Mouse (Mus musculus): ENCODE data around the gene BC035044. TPM values are rescaled to one million over a fixed set of nuclear protein-coding genes. Genes with fewer than 3 reads are reported as not detected.
A peak's percentile ranks its signal among the peaks of the same experiment; 100 is the strongest.

BC035044 gene
- polyA plus RNA-seq, 1 experiment from 2014 or later, result 0.59 TPM

DNA sequence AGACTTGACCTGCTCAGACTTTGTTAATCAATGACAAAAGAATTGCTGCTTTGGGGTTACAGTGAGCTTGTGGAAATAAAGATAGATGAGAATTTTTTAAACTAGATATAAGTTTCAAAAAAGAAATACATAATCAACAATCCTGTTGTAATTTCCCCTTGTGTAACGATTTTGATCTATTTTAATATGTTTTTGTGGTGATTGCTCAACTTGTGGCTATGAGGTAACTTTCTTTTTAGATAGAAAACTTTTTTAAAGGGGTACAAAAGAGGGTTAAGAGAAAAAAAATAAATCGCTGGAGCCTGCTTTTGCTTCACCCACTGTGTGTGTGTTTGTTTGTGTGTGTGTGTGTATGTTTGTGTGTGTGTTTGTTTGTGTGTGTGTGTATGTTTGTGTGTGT, 39.8 kb downstream of the BC035044 start:
- ATAC-seq (ENCODE audit: low FRiP score, low TSS enrichment), result no peak
- H3K9ac ChIP-seq (ENCODE audit: low read length), result no peak overlapping the region
- H3K36me3 ChIP-seq (ENCODE audit: control insufficient read depth, insufficient read depth, low read length), result no peaks in the 10 kb centered on the region
- no peak overlapping the region for H3K4me2 ChIP-seq (replicated peaks; ENCODE audit: low read depth)
- no peak overlapping the region for H3K4me3 ChIP-seq (ENCODE audit: low read depth, low read length)
- no peaks in the 10 kb centered on the region for H3K27me3 ChIP-seq (ENCODE audit: control insufficient read depth, insufficient read depth, low read length)
- no peaks in the 10 kb centered on the region for H3K4me1 ChIP-seq (replicated peaks; ENCODE audit: control insufficient read depth, insufficient read depth)
- 73% methylated on average over 2 of the region's 2 CpGs for WGBS
- H3K9me3 ChIP-seq (ENCODE audit: control insufficient read depth, low read length), result no peaks in the 10 kb centered on the region
- no peak overlapping the region for H3K27ac ChIP-seq (replicated peaks)
- DNase-seq (ENCODE audit: low spot score), result no peak
- TF ChIP-seq EP300 (optimal IDR thresholded peaks at IDR 0.05) (no peak), CTCF (IDR thresholded peaks at IDR 0.05; ENCODE audit: low read depth) (no peak)

DNA sequence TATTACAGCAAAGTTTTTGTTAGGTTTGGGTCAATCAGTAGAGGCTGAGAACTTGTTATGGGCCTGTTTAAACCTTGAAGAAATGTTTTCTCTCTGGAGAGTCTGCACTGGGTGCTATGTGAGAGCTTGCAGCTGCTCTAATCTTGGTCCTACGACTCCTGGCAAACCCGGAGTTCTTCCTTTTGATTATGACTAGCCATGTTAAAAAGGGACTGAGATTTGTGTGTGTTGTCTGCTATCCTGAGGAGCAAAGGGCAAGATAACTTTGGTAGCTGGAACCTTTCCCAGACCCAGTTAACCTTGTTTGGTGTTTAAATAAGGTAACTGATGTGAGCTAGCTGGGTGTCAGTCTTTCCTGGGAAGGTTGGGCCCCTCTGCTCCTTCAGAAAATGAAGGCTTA, 40.3 kb downstream of the BC035044 start:
- no peak overlapping the region for H3K4me2 ChIP-seq (replicated peaks; ENCODE audit: low read depth)
- no peak overlapping the region for H3K9ac ChIP-seq (ENCODE audit: low read length)
- H3K27me3 ChIP-seq (ENCODE audit: control insufficient read depth, insufficient read depth, low read length), result no peaks in the 10 kb centered on the region
- ATAC-seq (ENCODE audit: low FRiP score, low TSS enrichment) (no peak), DNase-seq (ENCODE audit: low spot score) (no peak)
- no peaks in the 10 kb centered on the region for H3K4me1 ChIP-seq (replicated peaks; ENCODE audit: control insufficient read depth, insufficient read depth)
- no peak for TF ChIP-seq CTCF (IDR thresholded peaks at IDR 0.05; ENCODE audit: low read depth)
- TF ChIP-seq EP300 (optimal IDR thresholded peaks at IDR 0.05), result no peak
- no peak overlapping the region for H3K4me3 ChIP-seq (ENCODE audit: low read depth, low read length)
- WGBS, result 22% methylated on average over 2 of the region's 2 CpGs
- no peaks in the 10 kb centered on the region for H3K36me3 ChIP-seq (ENCODE audit: control insufficient read depth, insufficient read depth, low read length)
- no peaks in the 10 kb centered on the region for H3K9me3 ChIP-seq (ENCODE audit: control insufficient read depth, low read length)
- H3K27ac ChIP-seq (replicated peaks), result no peak overlapping the region

DNA sequence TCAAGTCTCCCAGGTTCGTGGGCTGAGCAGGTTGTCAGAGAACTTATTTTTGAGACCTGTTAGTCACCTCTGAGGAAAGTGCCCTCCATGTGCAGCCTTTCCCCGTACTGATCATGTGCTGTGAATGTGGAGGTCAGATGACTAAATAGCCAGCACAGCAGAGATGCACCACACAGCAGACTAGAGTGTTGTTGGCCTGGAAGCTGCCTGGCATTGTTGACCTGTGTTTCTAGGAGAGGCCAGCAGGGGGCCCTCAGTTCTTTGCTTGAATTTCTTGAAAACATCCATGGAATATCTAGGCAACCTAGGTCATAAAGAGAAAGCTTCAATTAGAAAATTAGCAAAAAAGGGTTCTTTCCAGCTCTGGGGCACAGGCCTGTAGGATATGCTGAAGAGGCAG, 41.0 kb downstream of the BC035044 start:
- Histone ChIP-seq H3K9me3 (ENCODE audit: control insufficient read depth, low read length) (no peaks in the 10 kb centered on the region), H3K9ac (ENCODE audit: low read length) (no peak overlapping the region), H3K27me3 (ENCODE audit: control insufficient read depth, insufficient read depth, low read length) (no peaks in the 10 kb centered on the region), H3K27ac (replicated peaks) (no peak overlapping the region), H3K36me3 (ENCODE audit: control insufficient read depth, insufficient read depth, low read length) (no peaks in the 10 kb centered on the region), H3K4me2 (replicated peaks; ENCODE audit: low read depth) (no peak overlapping the region), H3K4me3 (ENCODE audit: low read depth, low read length) (no peak overlapping the region), H3K4me1 (replicated peaks; ENCODE audit: control insufficient read depth, insufficient read depth) (no peaks in the 10 kb centered on the region)
- ATAC-seq (ENCODE audit: low FRiP score, low TSS enrichment) (peak; percentile 43; the same call in 1 of the 2 replicates), DNase-seq (ENCODE audit: low spot score) (peak; percentile 76)
- WGBS, result 52% methylated on average over 2 of the region's 2 CpGs
- TF ChIP-seq CTCF (IDR thresholded peaks at IDR 0.05; ENCODE audit: low read depth) (peak; percentile 83), EP300 (optimal IDR thresholded peaks at IDR 0.05) (no peak)

DNA sequence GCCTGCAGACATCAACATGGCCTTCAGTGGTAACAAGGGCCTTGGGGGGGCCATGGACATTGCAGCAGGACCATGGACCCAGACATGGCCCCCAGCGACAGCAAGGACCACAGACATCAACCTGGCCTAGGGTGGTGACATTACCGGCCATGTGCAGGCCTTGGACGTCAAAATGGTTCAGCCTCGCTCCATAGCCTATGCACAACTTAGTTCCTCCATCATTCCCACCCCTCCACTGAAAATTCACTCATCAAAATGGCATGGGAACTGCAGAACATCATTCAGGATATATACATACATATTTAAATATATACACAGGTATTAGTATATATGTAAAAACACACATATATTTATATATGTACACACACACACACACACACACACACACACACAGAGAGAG, 43.5 kb downstream of the BC035044 start:
- no peaks in the 10 kb centered on the region; the same call in 1 of the 2 replicates for H3K4me1 ChIP-seq (replicated peaks; ENCODE audit: control insufficient read depth, insufficient read depth)
- no peak overlapping the region for H3K4me3 ChIP-seq (ENCODE audit: low read depth, low read length)
- 95% methylated on average over 4 of the region's 4 CpGs for WGBS
- H3K27me3 ChIP-seq (ENCODE audit: control insufficient read depth, insufficient read depth, low read length), result no peaks in the 10 kb centered on the region
- no peaks in the 10 kb centered on the region for H3K36me3 ChIP-seq (ENCODE audit: control insufficient read depth, insufficient read depth, low read length)
- no peak for DNase-seq (ENCODE audit: low spot score)
- no peak overlapping the region for H3K9ac ChIP-seq (ENCODE audit: low read length)
- TF ChIP-seq EP300 (optimal IDR thresholded peaks at IDR 0.05), result no peak
- no peak for TF ChIP-seq CTCF (IDR thresholded peaks at IDR 0.05; ENCODE audit: low read depth)
- no peak for ATAC-seq (ENCODE audit: low FRiP score, low TSS enrichment)
- no peak overlapping the region for H3K4me2 ChIP-seq (replicated peaks; ENCODE audit: low read depth)
- H3K9me3 ChIP-seq (ENCODE audit: control insufficient read depth, low read length), result no peaks in the 10 kb centered on the region
- H3K27ac ChIP-seq (replicated peaks), result no peak overlapping the region

DNA sequence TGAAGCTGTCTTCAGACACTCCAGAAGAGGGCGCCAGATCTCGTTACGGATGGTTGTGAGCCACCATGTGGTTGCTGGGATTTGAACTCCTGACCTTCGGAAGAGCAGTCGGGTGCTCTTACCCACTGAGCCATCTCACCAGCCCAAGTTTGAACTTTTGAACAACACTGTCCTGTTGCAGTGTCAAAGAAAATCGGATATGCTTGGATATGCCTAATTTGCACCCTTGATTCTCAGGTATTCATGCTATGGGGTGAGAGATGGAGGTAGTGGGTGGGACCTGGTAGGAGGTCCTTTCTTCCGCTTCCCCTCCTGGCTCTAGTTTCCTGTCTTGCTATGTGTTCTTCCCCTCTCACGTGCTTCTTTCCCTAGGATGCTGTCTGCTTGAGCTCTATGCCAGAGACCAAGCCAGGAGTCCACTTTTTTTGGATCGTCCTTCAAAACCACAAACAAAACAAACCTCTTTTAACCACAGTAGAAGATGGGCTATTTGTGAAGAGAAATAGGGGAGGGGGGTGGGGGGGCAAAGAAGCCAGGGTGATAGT, 44.9 kb downstream of the BC035044 start:
- H3K4me1 ChIP-seq (replicated peaks; ENCODE audit: control insufficient read depth, insufficient read depth), result no peaks in the 10 kb centered on the region; the same call in 1 of the 2 replicates
- no peak overlapping the region for H3K27ac ChIP-seq (replicated peaks)
- WGBS, result 72% methylated on average over 6 of the region's 9 CpGs
- H3K27me3 ChIP-seq (ENCODE audit: control insufficient read depth, insufficient read depth, low read length), result no peaks in the 10 kb centered on the region
- H3K9me3 ChIP-seq (ENCODE audit: control insufficient read depth, low read length), result no peaks in the 10 kb centered on the region
- no peak overlapping the region for H3K4me2 ChIP-seq (replicated peaks; ENCODE audit: low read depth)
- no peak overlapping the region for H3K9ac ChIP-seq (ENCODE audit: low read length)
- no peak for ATAC-seq (ENCODE audit: low FRiP score, low TSS enrichment)
- TF ChIP-seq EP300 (optimal IDR thresholded peaks at IDR 0.05) (no peak), CTCF (IDR thresholded peaks at IDR 0.05; ENCODE audit: low read depth) (no peak)
- H3K4me3 ChIP-seq (ENCODE audit: low read depth, low read length), result no peak overlapping the region
- no peaks in the 10 kb centered on the region for H3K36me3 ChIP-seq (ENCODE audit: control insufficient read depth, insufficient read depth, low read length)
- DNase-seq (ENCODE audit: low spot score), result no peak

DNA sequence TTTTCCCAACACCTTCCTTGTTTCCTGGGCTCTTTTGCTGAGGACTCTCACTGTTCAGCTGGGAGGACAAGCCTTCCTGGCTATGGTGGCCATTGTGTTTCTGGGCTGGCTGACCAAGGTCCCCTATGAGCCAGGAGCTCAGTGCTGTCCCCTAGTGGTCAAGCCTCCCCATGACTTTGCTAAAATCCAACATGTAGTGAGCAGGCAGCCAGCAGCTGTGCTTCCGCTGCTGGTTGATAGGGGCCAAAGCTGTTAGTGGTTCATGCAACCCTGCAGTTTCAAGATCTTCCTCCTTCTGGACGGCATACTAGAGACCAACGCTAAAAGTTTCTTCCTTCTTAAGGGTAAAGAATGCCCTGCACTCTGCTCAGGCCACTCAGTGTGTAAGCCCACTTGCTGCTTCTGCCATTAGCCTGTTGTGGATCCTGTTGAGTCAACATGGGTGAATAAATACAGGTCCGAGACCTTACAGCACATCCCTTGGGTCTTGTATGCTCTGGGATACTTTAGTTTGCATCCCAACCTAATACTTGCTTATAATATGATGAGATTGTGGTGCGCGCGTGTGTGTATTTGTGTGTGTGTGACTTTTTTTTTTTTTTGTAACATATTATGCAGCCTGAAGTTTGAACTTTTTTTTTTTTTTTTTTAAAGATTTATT, 45.5 kb downstream of the BC035044 start:
- ATAC-seq (ENCODE audit: low FRiP score, low TSS enrichment) (peak; percentile 49), DNase-seq (ENCODE audit: low spot score) (peak; percentile 91)
- Histone ChIP-seq H3K36me3 (ENCODE audit: control insufficient read depth, insufficient read depth, low read length) (no peaks in the 10 kb centered on the region), H3K27ac (replicated peaks) (no peak overlapping the region; the same call in 1 of the 2 replicates), H3K4me3 (ENCODE audit: low read depth, low read length) (no peak overlapping the region), H3K9ac (ENCODE audit: low read length) (no peak overlapping the region), H3K27me3 (ENCODE audit: control insufficient read depth, insufficient read depth, low read length) (no peaks in the 10 kb centered on the region), H3K4me2 (replicated peaks; ENCODE audit: low read depth) (no peak overlapping the region), H3K4me1 (replicated peaks; ENCODE audit: control insufficient read depth, insufficient read depth) (no peaks in the 10 kb centered on the region; the same call in 1 of the 2 replicates), H3K9me3 (ENCODE audit: control insufficient read depth, low read length) (no peaks in the 10 kb centered on the region)
- 42% methylated on average over 7 of the region's 7 CpGs for WGBS
- no peak for TF ChIP-seq EP300 (optimal IDR thresholded peaks at IDR 0.05)
- TF ChIP-seq CTCF (IDR thresholded peaks at IDR 0.05; ENCODE audit: low read depth), result peak; percentile 98

All from stomach, postnatal 0 days (tissue).